Mouse (Mus musculus) liver, embryonic 16.5 days (tissue): ENCODE measurements around the gene Gm2115. TPM values are rescaled to one million over a fixed set of nuclear protein-coding genes. Genes with fewer than 3 reads are reported as not detected.

Experiments used
- polyA plus RNA-seq: library from polyadenylated mRNA; unstranded; fragments of >200 nt; fragmentation: Nextera tagmentation; extraction: Ambion mirVana; gene quantifications from 2 replicates; pipeline ENCODE4 v1.2.1, GENCODE M21; 2015

The Gm2115 gene
- polyA plus RNA-seq, 1 experiment from 2014 or later: 0.02 TPM

Other genes with a start within 250 kb of the Gm2115 start
- gene Arnt2, start 118.8 kb upstream of the Gm2115 start, polyA plus RNA-seq: 0.04 and 0.15 TPM in 2 replicates
- 119 and 148 TPM in 2 replicates for gene Fah, start 77.8 kb downstream of the Gm2115 start, polyA plus RNA-seq
- 154 and 157 TPM in 2 replicates for gene Zfand6, start 161.0 kb downstream of the Gm2115 start, polyA plus RNA-seq